Mouse (Mus musculus) frontal cortex, postnatal 36 days (tissue): ENCODE data around the gene Abhd17a.
A peak's percentile ranks its signal among the peaks of the same experiment; 100 is the strongest.

ENCODE experiments used
- DNase-seq, 2 experiments: peaks; one replicate each; pipeline ENCODE4 v3.0.0; 2022; ENCODE audit warnings: low spot score in 2 of 2

Gene Abhd17a

DNA sequence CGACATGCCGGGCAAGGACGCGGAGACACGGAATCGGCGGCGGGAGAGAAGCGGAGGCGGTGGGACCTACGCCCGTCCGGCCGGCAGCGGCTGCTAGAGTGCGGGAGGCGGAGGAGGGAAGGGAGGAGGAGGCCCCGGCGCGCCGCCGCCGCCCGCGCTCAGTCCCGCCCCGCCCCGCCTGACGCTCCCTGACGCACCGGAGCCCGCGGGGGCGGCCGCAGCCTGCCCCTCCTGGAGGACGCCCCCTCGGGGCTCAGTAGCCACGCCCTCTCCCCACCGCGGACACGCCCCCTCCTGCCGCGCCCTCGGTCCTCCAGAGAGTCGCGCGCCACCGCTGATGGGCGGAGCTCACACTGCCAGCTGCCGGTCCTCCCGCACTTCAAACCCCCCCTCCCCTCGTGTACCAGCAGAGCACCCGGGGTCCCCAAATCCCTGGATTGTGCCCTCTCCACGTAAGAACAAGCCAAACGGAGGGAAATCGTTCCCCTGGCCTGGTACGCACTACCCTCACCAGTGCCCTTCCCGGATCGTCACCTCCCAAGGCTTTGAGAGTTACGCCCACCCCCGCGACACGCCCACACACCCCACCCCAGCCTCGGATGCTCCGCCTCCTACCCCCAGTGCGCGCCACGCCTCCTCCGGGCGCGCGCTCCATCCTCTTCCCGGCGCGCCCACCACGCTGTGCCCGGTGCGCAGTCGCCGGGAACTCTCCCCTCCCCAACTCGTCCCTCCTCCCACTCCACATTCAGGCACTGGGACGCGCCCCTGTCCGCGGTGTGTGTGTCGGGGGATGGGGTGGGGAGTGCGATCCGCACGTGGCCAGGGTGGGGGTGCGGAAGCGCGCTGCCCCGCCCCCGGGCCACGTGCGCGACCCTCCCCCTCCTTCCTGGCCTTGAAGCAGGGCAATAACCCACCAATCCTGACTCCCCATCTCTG is 12.7 kb downstream of the Abhd17a start, which contains the start of gene Klf16:
Gene Klf16 (minus strand): TSS at position 127 of the 936 bp plus-strand sequence.
- peak; percentile 94 to 97 for DNase-seq

DNA sequence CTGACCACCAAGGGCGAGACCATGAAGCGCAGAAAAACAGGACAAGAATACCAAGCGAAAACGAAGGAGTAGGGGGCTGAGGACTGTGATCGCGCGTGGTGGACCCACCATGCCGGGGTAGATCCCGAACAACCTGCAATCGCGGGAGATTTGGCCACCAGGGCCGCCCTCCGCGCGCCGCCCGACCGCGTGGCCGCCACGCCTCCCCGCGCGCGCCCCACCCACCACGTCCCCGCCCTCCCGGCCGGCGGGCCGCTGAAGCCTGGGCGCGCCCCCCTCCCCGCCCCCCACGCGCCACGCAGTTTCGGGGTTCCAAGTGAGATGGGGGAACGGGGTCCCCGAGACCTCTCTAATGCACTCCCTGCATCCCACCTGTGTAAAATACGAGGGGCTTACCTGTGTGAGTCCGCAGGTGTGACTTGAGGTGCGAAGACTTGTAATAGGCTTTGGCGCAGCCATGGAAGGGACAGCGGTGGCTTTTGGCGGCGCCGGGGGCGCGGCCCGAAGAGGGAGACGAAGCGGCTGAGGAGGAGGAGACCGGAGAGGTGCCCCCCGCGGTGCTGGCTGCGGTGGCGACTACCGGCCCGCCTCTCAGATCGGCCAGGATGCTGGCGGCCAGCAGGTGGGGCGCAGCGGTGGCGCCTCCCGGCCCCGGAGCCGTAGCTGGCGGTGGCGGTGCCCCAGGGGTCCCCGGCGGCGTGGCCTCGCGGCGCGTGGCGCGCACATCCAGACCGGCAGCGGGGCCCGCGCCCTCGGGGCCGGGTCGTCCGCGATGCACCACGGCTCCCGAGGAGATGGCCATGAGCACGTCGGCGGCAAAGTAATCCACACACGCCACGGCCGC is 13.6 kb downstream of the Abhd17a start:
- DNase-seq = peak; percentile 48 to 49

DNA sequence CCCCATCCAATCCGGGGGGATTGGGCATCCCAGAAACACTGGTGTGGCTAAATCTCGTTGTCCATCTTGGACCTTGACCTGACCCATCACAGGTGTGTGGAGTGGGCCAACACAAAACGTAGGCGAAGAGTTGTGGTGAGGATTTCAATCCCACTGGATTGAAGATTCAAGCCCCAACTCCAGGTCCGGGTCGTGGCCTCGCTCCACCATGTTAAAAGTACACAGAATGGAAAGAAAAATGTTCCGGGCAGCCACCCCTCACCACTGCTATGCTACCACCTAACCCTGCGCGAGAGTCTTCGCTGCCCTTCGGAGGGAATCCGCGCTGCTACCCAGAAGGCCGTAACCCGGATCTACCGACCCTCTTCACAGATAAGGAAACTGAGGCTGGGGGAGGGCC is 14.2 kb downstream of the Abhd17a start:
- DNase-seq = no peak

- DNase-seq = peak in 1 of 2 experiments; percentile 14
Measured at GRCm38 (mm10) chr10:80574896-80575295, 15.2 kb downstream of the Abhd17a start.

- DNase-seq = peak; percentile 58 to 61
Measured at GRCm38 (mm10) chr10:80573944-80574343, 16.2 kb downstream of the Abhd17a start.

DNA sequence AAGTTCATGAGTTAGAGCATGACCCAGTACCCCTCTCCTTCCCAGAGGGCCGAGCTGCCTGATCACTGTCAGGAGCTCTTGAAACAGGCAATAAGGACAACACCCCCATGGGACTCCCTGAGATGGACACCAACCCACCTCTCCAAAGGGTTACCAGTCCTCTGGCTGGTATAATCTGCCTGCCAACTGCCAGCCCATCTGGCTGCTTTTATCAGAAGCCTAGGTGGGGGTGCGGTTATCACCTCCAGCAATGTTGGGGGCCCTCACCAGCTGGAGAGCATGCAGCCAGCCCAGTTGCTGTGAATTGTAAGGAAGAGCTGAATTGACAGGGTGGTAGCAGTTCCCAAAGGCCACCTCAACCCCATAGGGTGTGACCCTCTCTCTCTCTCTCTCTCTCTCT is 17.7 kb downstream of the Abhd17a start:
- DNase-seq = no peak

- DNase-seq = no peak
Measured at GRCm38 (mm10) chr10:80570871-80571836, 19.0 kb downstream of the Abhd17a start.

GRCm38 (mm10) chr10:80570419-80570818 is 19.7 kb downstream of the Abhd17a start:
- no peak for DNase-seq

GRCm38 (mm10) chr10:80569664-80570066 is 20.5 kb downstream of the Abhd17a start:
- no peak for DNase-seq

DNA sequence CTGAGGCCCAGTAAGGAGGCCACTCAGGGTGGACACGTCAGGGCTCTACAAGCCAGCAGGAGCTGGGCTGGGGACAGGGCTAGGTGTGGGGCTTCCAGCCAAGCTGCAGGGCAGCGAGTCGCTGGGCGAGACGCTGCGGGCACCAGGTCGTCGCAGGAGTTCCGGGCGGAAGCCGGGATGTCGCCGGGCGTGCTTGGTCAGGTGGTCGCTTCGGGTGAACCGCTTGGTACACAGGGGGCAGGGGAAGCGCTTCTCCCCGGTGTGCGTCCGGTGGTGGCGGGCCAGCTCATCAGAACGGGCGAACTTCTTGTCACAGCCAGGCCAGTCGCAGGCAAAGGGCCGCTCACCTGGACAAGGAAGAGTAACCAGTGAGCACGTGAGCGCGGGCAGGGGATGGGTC is 21.3 kb downstream of the Abhd17a start:
- no peak for DNase-seq

DNA sequence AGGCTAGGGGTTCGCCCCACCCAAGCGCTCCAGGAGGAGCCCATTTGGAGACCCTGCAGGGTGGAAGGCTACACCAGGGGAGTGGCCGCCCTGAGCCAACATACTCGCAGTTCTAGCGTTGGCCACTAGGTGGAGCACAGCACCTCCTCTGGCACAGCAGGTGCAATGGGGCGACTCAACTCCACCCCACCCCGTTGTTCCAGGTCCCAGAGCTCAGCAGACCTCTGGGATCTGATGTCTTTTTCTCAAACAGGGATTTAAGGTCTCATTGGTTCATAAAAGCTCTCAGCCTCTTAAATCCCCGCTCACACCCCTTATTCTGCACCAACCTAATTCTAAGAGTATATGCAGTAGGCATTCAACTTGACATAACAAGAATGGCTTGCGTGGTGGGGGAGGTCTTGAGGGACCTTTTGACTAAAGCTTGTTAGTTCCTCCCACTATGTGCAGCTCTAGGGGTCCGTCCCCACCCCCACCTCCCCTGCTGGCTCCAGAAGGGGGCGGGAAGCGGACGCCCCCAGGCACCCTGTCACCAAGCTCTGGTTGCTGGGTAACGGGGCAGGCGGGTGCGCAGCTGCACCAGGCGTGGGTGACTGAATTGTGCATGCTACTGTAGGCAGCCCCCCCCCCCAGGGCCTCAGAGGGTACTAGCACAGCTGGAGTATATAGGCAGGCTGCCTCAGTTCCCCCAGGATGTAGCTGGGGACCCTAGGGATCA is 23.6 kb downstream of the Abhd17a start:
- peak; percentile 90 to 91 for DNase-seq

DNA sequence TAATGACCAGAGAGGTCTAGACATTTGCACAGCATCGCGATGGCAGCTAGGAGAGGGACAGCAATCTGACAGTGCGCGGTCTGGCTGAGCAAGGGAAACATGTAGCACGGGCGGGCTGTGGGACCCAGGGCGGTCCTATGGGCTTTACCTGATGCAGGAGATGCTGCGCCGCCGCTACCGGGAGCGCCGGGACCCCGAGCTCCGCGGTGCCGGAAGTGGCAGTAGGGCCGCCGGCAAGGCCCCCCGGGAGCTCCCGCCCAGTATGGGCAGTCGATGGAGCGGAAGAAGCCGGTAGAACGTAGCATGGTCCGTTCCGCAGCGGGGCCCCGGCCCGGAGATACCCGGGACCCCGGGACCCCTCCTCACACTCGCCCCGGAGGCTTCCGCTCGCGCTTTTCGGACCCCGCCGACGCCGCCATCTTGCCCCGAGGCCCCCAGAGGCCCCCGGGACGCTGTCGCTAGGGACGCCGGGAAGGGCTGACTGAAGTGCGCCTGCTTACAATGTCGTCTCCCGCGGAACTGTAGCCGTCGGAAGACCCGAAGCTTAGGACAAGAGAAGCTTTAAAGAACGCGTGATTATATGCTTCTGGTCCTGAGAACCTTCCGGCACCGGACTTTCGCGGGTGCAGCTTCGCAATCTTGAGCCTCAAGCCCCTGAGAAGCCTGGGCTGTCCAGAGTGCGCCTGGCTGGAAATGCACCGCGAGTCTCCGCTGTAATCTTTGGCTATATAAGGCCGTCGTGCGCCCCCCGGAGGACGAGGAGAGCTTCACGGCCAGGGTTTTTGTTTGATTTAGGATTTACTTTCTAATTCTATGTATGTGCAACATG is 28.8 kb downstream of the Abhd17a start, which contains the start of gene Rexo1:
Gene Rexo1 (minus strand): TSS at position 445 of the 829 bp plus-strand sequence.
- peak; percentile 95 to 97 for DNase-seq

DNA sequence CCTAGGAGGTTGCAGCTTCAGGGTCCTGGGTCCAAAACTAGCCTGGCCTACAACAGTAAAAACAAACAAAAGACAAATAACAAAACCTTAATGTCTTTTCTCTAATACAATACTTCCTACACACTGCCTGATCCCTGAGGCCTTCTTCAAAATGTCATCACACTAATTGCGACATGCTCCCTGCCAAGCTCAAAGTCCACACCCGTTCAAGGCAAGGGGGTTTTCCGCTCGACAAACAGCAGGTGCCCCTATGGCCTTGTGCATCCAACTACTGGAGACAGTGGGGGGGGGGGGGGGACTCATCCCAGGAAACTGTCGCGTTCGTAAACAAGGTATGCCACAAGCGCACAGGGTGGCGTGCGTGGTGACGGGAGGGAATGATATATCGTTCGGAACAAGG is 29.5 kb downstream of the Abhd17a start:
- DNase-seq = no peak

DNA sequence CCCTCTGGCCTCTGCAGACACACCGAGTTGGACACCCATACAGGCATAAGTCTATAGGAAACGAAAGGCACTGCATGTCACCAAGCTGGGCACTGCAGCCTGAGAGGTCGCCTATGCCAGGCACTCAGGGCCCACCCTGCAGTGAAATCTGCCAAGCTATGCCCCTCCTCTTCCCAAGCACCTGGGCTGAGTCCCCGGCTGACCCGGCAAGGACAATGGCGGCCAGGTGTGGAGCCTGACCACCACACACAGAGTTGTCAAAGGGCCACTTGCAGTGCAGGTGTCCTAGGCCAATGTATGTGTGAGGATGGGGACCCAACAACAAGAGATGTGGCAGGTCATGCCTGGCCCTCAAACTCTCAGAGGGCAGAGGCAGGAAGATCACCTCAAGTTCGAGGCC is 30.7 kb downstream of the Abhd17a start:
- no peak for DNase-seq

DNA sequence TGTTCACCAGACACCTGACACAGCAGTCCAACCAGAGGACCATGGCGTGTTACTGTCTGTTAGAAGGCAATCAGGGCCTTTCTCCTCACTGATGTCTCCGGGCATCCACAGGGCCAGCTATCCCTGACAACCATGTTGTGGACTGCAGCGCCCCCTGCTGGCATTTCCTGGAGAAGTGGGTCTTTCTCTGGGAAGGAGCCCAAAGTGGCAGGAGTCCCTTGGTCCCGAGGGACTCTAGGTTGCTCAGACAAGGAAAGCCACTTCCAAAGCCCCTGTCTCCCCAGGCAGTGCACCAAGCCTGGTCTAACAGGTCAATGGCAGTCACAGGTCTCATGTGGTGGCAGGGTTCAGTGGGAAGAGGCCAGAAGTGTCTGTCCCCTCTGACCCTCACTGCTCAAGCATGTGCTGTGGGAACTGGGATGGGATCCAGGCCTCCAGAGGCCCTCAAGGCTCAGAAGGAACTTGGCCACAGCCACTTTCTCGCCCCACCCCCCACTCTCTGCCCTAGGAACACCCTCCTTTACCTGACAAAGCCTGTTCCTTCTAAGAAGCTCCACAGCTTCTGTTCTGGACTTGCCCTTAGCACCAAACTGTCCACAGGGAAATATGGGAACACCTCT is 32.7 kb downstream of the Abhd17a start:
- DNase-seq = peak; percentile 70 to 73

DNA sequence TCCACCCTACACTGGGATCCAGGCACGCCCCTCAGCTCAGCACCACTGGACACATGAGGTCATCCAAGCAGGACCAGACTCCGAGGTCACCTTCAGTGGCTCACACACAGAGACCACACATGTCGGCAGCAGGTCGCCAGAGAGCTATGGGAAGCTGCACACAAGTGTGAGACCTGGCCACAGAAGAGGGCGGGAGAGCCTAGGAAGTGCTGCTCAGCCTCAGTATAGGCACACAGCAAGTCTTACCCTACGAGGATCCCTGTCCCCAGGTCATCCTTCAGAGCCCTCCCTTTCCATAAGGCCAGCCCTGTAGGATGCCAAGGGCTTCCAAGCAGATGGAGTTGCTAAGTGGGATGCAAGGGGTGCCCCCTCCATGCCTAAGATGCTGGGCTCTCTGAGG is 36.1 kb downstream of the Abhd17a start:
- no peak for DNase-seq

DNA sequence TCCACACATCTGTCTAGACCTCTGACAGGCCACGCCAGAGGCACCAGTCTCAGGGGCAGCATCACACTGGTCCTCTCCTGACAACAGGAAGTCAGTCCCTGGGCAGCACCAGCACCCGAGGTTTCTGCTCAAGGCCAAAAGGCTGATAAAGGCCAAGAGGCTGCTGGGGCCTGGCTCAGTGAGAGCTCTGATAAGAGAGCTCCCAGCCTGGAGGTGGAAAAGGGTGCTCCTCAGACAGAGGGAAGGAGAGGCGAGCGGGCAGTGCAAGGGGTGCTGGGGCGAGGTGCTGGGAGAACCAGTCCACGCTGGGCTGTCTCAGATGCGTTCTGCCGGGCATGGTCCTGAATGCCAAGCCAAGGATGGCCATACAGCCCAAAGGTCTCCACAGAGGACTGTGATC is 36.6 kb downstream of the Abhd17a start:
- DNase-seq = no peak

DNA sequence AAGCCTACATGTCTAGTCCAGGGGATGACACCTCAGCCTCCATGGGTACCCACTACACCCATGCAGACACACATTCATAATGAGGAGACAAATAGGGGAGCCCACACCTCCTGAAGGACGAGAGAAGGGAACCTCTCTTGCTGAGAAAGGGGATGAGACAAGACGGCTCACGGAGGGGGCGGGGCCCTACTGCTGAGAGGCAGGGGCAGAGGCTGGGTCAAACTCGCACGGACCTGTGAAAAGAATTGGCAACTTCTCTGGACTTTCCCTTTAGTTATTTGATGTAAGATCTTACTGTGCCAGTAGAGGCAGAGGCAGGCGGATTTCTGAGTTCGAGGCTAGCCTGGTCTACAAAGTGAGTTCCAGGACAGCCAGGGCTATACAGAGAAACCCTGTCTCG is 37.8 kb downstream of the Abhd17a start:
- no peak for DNase-seq

DNA sequence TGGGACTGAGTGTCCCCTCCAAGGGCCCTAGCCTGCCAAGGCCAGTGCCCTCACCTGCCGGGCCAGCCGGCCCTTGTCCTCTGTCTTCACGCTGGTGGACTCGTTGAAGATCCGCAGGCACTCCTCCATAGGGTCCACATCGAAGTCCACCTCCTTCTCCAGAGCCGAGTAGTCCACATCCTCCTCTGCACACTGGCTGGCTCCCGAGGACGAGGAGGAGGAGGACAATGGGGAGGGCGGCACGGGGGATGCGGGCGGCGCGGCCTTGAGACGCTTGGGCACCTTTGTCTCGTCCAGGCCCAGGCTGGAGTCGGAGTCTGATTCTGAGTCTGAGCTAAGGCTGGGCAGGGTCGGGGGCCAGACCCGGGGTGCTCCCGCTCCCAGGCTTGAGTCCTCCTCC is 40.9 kb downstream of the Abhd17a start:
- DNase-seq = no peak
